Mouse (Mus musculus) forebrain, embryonic 14.5 days (tissue): Measurements from ENCODE around the gene Rsph1. TPM values are rescaled to one million over a fixed set of nuclear protein-coding genes. Genes with fewer than 3 reads are reported as not detected.

Experiments
- ATAC-seq: fragments of 200-750 bp; cut with Nextera tagmentation; 2 replicates; pipeline ENCODE4 v1.8.0; 2017; ENCODE audit warnings: mild to moderate bottlenecking, moderate library complexity
- DNase-seq: peaks from one replicate; pipeline ENCODE4 v3.0.0-alpha.2; 2015; ENCODE audit warnings: low spot score
- H3K27ac ChIP-seq: fragments of 300-500 bp; sonication (generic); 2 replicates; pipeline ENCODE4 v1.5.1; 2014; ENCODE audit warnings: low read depth, mild to moderate bottlenecking, control low read depth, low read length, moderate library complexity
- H3K27me3 ChIP-seq: fragments of 300-500 bp; sonication (generic); replicated peaks from 2 replicates; pipeline ENCODE4 v1.6.1; 2014; ENCODE audit warnings: low read length, control low read depth, mixed read lengths; ENCODE audit not compliant: control insufficient read depth, insufficient read depth
- H3K36me3 ChIP-seq: fragments of 300-500 bp; sonication (generic); 2 replicates; pipeline ENCODE4 v1.6.1; 2014; ENCODE audit warnings: low read length, control low read depth; ENCODE audit not compliant: control insufficient read depth, insufficient read depth
- H3K4me1 ChIP-seq: fragments of 300-500 bp; sonication (generic); 2 replicates; pipeline ENCODE4 v1.6.1; 2014; ENCODE audit warnings: antibody characterized with exemption, low read length, control low read depth; ENCODE audit not compliant: control insufficient read depth, insufficient read depth
- H3K4me2 ChIP-seq: fragments of 300-500 bp; sonication (generic); 2 replicates; pipeline ENCODE4 v1.6.1; 2014; ENCODE audit warnings: mild to moderate bottlenecking, control low read depth, low read length
- H3K4me3 ChIP-seq: fragments of 300-500 bp; sonication (generic); 2 replicates; pipeline ENCODE4 v1.5.1; 2014; ENCODE audit warnings: low read depth, low read length, control low read depth
- H3K9ac ChIP-seq: fragments of 300-500 bp; sonication (generic); 2 replicates; pipeline ENCODE4 v1.6.1; 2014; ENCODE audit warnings: mild to moderate bottlenecking, low read length, control low read depth, moderate library complexity
- H3K9me3 ChIP-seq: fragments of 300-500 bp; sonication (generic); replicated peaks from 2 replicates; pipeline ENCODE4 v1.6.1; 2016; ENCODE audit warnings: low read length, control low read depth, mixed read lengths; ENCODE audit not compliant: control insufficient read depth
- WGBS: fragments of 180-500 bp; shearing (Covaris S2); extraction: QIAGEN DNeasy Blood & Tissue Kit; methylation state at CpG from one replicate; pipeline ENCODE4 v1.1.7; 2014; 5-methylcytosine and 5-hydroxymethylcytosine counted together
- polyA plus RNA-seq: library from polyadenylated mRNA; unstranded; fragments of >200 nt; fragmentation: Nextera tagmentation; extraction: Ambion mirVana; gene quantifications from 2 replicates; pipeline ENCODE4 v1.2.1, GENCODE M21; 2014

The Rsph1 gene
- polyA plus RNA-seq, 1 experiment from 2014 or later: 2.9 TPM

DNA sequence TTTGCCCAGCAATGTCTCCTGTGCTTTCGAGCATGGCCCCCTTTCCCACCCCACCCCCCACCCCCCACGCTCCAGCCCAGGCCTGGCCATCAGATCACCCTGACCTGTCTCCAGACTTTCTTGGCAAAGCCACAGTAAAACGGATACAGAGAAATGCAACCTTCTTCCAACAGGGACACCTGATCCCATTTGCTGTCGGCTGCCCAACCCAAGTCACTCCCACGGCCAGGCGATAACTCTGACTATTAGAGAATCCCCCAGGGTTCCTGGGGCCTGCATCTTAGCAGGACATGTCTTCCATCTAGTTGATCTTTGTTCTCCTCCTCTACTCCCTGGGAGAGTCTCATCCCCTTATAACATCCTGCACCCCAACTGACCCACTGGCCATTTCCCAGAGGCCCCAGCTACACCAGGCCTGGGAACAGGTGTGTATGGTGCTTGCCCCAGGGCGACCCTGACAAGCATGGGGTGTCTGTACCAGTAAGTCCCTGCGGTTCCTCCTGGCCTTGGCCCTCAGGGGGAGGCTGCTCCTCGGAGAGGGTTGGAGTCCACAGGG lies 18.8 kb downstream of the Rsph1 start:
- Histone ChIP-seq H3K27ac (no peak overlapping the region), H3K27me3 (no peaks in the 10 kb centered on the region), H3K36me3 (no peaks in the 10 kb centered on the region), H3K4me3 (no peak overlapping the region), H3K4me2 (no peak overlapping the region), H3K9me3 (no peaks in the 10 kb centered on the region), H3K4me1 (no peaks in the 10 kb centered on the region; the same call in 1 of the 2 replicates), H3K9ac (no peak overlapping the region)
- ATAC-seq (no peak), DNase-seq (no peak)
- WGBS: 92% methylated on average over 9 of the region's 9 CpGs

DNA sequence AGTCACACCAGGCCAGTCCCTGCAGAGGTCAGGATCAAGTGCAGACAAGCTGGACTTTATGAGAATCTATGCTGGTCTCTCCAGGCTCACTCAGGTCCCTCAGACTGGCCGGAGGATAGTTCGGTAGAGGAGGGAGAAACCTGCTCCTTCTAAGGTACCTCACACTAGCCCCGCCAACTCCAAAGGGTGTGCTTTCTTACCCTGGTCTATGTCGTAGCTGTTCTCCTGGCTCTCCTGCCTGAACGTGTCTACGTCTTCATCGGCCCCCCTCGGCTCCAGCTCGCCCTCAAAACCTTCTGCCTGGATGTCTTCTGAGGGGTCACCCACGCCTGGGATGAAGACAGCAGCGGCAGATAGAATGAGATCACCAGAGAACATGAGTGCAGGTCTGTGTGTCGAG lies 19.3 kb downstream of the Rsph1 start:
- H3K9ac ChIP-seq: no peak overlapping the region
- no peak for ATAC-seq
- 89% methylated on average over 12 of the region's 12 CpGs for WGBS

DNA sequence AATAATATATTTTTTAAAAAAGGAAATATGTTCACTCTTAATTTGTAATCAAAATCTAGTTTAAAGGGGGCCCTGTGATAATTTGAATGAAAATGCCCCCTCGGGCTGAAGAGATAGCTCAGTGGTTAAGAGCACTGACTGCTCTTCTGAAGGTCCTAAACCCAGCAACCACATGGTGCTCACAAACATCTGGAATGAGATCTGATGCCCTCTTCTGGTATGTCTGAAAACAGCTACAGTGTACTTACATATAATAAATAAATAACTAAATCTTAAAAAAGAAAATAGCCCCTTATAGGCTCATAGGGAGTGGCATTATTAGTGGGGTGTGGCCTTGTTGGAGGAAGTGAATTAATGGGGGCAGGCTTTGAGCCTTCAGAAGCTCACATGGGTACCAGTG lies 20.0 kb downstream of the Rsph1 start:
- Histone ChIP-seq H3K27ac (no peak overlapping the region), H3K4me3 (no peak overlapping the region), H3K9ac (no peak overlapping the region), H3K9me3 (no peaks in the 10 kb centered on the region), H3K27me3 (no peaks in the 10 kb centered on the region), H3K36me3 (no peaks in the 10 kb centered on the region), H3K4me1 (no peaks in the 10 kb centered on the region; the same call in 1 of the 2 replicates), H3K4me2 (no peak overlapping the region)
- 90% methylated on average over 1 of the region's 1 CpGs for WGBS
- DNase-seq (no peak), ATAC-seq (no peak)

More for the DNA sequence above, 19.3 kb downstream of the Rsph1 start:
- no peaks in the 10 kb centered on the region for H3K36me3 ChIP-seq
- no peaks in the 10 kb centered on the region; the same call in 1 of the 2 replicates for H3K4me1 ChIP-seq
- no peaks in the 10 kb centered on the region for H3K9me3 ChIP-seq
- no peak overlapping the region for H3K4me2 ChIP-seq
- no peak for DNase-seq
- H3K27me3 ChIP-seq: no peaks in the 10 kb centered on the region
- no peak overlapping the region for H3K4me3 ChIP-seq
- no peak overlapping the region for H3K27ac ChIP-seq

DNA sequence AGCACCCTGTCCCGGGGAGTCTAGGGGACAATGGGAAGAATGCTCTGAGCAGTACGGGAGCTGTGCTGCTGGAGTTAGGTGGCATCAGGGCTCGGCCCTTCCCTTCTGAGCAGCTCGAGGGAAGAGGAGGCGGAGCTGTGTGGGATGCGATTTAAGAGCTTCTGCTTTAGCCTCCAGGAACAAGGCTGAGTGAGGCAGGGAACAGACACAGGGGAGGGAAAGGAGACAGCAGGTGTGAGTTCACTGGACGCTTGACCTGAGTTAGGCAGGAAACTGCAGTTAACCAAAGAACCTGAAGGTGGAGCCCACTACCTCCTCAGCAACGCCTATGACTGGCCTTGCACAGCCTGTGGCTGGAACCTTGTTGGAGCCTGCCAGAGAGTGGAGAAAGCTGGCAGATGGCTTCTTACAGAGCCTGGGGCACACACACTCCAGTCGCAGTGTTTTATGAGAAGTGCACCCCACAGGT lies 22.7 kb downstream of the Rsph1 start:
- DNase-seq (peak; percentile 88), ATAC-seq (peak; percentile 91)
- Histone ChIP-seq H3K4me1 (no peaks in the 10 kb centered on the region; the same call in 1 of the 2 replicates), H3K9me3 (no peaks in the 10 kb centered on the region), H3K27ac (no peak overlapping the region), H3K4me3 (no peak overlapping the region), H3K27me3 (no peaks in the 10 kb centered on the region), H3K9ac (no peak overlapping the region), H3K36me3 (no peaks in the 10 kb centered on the region), H3K4me2 (no peak overlapping the region)
- WGBS: 9% methylated on average over 9 of the region's 9 CpGs

DNA sequence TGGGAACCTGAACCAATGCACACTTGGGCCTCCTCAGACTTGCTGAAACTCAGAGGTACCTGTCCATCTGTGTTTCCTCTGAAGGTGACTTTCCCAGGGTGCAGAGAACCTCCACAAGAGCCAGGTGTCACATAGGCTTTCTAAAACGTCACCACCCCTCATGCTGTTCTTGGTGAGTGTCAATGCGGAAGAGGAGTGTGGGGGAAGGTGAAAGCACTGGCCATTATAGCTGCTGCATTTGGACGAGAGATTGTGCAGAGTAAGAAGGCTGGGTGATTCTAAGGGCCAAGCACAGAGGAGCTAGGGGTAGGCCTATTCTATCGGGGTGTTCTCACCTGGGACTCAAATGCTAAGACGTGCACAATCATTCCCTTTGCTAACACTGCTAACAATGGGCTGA lies 23.2 kb downstream of the Rsph1 start:
- no peaks in the 10 kb centered on the region for H3K36me3 ChIP-seq
- no peak overlapping the region for H3K27ac ChIP-seq
- H3K27me3 ChIP-seq: no peaks in the 10 kb centered on the region
- no peaks in the 10 kb centered on the region; the same call in 1 of the 2 replicates for H3K4me1 ChIP-seq
- no peaks in the 10 kb centered on the region for H3K9me3 ChIP-seq
- 58% methylated on average over 5 of the region's 5 CpGs for WGBS
- no peak overlapping the region for H3K4me2 ChIP-seq
- H3K9ac ChIP-seq: no peak overlapping the region
- ATAC-seq (no peak), DNase-seq (no peak)
- H3K4me3 ChIP-seq: no peak overlapping the region

DNA sequence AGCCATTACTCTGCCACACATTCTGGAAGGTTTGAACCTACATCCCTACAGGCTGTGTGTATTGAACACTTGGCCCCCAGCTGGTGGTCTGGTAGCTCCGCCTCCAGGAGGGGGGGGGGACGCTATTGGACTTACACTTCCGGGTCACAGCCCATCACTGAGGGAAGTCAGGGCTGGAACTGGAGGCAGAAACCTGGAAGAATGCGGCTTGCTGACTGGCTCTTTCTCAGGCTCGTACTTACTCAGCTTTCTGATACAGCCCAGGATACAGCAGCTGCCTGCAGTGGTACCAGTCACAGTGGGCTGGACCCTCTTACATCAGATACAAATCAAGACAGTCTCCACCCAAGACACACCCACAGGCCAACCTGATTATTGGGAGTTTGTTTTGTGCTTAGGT lies 30.0 kb downstream of the Rsph1 start:
- no peak for ATAC-seq

DNA sequence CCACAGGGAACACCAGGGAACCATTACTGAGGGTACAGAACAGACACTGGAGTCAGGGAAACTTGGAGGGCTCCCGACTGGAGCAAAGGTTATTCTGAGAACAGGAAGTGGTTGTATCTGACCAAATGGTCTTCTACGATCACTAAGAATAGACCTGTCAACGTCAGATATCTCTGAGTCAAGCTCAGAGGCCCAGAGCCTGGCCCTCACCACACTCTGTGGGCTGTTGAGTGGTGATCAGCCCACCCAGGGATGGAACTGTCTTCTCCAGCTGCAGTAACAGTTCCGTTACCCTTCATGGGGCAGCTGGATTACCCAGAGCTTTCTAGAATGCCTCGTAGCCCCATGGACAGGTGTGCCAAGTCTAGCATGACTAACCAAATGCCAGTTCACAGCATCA lies 31.9 kb downstream of the Rsph1 start:
- no peak overlapping the region for H3K27ac ChIP-seq
- WGBS: 83% methylated on average over 5 of the region's 5 CpGs
- H3K4me2 ChIP-seq: no peak overlapping the region
- H3K4me1 ChIP-seq: no peaks in the 10 kb centered on the region
- no peak for DNase-seq
- H3K9ac ChIP-seq: no peak overlapping the region
- no peak for ATAC-seq
- no peaks in the 10 kb centered on the region for H3K36me3 ChIP-seq
- no peaks in the 10 kb centered on the region for H3K9me3 ChIP-seq
- no peak overlapping the region for H3K4me3 ChIP-seq
- H3K27me3 ChIP-seq: no peaks in the 10 kb centered on the region

More for the DNA sequence above, 30.0 kb downstream of the Rsph1 start:
- Histone ChIP-seq H3K36me3 (no peaks in the 10 kb centered on the region), H3K27ac (no peak overlapping the region), H3K4me3 (no peak overlapping the region), H3K4me2 (no peak overlapping the region), H3K9ac (no peak overlapping the region), H3K27me3 (no peaks in the 10 kb centered on the region), H3K4me1 (no peaks in the 10 kb centered on the region), H3K9me3 (no peaks in the 10 kb centered on the region)
- DNase-seq: no peak
- 47% methylated on average over 5 of the region's 5 CpGs for WGBS

DNA sequence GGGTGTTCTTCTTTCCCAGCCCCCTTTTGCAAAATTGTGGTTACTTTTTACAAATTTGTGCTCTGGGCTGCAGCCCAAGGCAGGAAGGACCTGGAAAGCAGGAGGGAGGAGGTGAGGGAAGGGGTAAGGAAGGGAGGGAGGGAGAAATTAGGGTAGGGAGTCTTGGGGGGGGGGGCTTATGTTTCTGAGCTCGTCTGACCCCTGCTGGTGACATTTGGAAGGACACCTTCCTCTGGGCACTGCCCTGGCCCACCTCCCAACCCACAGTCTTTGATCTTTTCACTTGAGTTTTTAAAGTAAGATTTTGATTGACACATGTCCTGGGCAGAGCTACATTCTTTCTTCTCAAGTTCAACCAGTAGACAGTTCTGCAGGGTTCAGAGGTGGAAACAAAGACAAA lies 34.4 kb downstream of the Rsph1 start:
- H3K4me3 ChIP-seq: no peak overlapping the region
- no peak for ATAC-seq
- no peak for DNase-seq

DNA sequence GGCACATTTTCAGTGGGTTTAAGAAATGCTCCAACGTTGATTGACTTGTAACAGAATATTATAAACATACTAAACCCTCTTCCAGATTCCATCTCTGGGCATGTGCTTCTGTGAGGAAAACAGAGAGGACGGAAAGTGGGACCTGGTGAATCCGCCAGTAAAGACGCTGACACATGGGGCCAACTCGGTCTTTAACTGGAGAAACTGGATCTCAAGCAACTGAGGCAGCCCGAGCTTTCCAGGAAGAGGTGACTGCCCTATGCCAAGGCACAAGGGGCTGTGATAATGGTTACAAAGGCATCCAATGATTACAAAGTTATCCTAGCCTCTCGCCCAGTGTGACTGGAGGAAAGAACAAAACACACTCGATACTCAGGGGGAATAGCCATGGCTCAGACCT lies 36.0 kb downstream of the Rsph1 start:
- Histone ChIP-seq H3K36me3 (no peaks in the 10 kb centered on the region), H3K9me3 (no peaks in the 10 kb centered on the region), H3K9ac (no peak overlapping the region), H3K27me3 (no peaks in the 10 kb centered on the region), H3K4me2 (no peak overlapping the region), H3K27ac (no peak overlapping the region), H3K4me3 (no peak overlapping the region), H3K4me1 (no peaks in the 10 kb centered on the region)
- WGBS: 89% methylated on average over 8 of the region's 8 CpGs
- ATAC-seq: no peak
- no peak for DNase-seq

More for the DNA sequence above, 34.4 kb downstream of the Rsph1 start:
- H3K4me2 ChIP-seq: no peak overlapping the region
- no peak overlapping the region for H3K27ac ChIP-seq
- no peaks in the 10 kb centered on the region for H3K4me1 ChIP-seq
- no peaks in the 10 kb centered on the region for H3K36me3 ChIP-seq
- 0% methylated on average over 1 of the region's 1 CpGs for WGBS
- H3K9ac ChIP-seq: no peak overlapping the region
- no peaks in the 10 kb centered on the region for H3K9me3 ChIP-seq
- H3K27me3 ChIP-seq: no peaks in the 10 kb centered on the region
